Mouse (Mus musculus): Measurements from ENCODE around the gene Ndufa3. TPM values are rescaled to one million over a fixed set of nuclear protein-coding genes. Genes with fewer than 3 reads are reported as not detected.
A peak's percentile ranks its signal among the peaks of the same experiment; 100 is the strongest.

Ndufa3 gene
- polyA plus RNA-seq, 1 experiment from 2014 or later, result 642 TPM

- DNase-seq (ENCODE audit: low spot score) (no peak), ATAC-seq (ENCODE audit: low FRiP score) (no peak)
- no peak overlapping the region for H3K9ac ChIP-seq
- no peaks in the 10 kb centered on the region for H3K27me3 ChIP-seq (ENCODE audit: control insufficient read depth, insufficient read depth, low read length)
- H3K4me2 ChIP-seq (replicated peaks), result no peak overlapping the region
- 23% methylated on average over 2 of the region's 2 CpGs for WGBS
- no peaks in the 10 kb centered on the region for H3K9me3 ChIP-seq (ENCODE audit: control insufficient read depth, low read length)
- H3K27ac ChIP-seq, result no peak overlapping the region
- no peaks in the 10 kb centered on the region for H3K4me1 ChIP-seq (replicated peaks; ENCODE audit: control insufficient read depth, insufficient read depth, low read length)
- H3K4me3 ChIP-seq (replicated peaks; ENCODE audit: low read length), result no peak overlapping the region
- no peaks in the 10 kb centered on the region for H3K36me3 ChIP-seq (replicated peaks; ENCODE audit: control insufficient read depth, insufficient read depth)
These were observed 10.4 kb upstream of the Ndufa3 start for GRCm38 (mm10) chr7:3606798-3607197.

GRCm38 (mm10) chr7:3607391-3607790 is 9.8 kb upstream of the Ndufa3 start:
- no peaks in the 10 kb centered on the region for H3K36me3 ChIP-seq (replicated peaks; ENCODE audit: control insufficient read depth, insufficient read depth)
- H3K4me1 ChIP-seq (replicated peaks; ENCODE audit: control insufficient read depth, insufficient read depth, low read length), result no peaks in the 10 kb centered on the region
- no peak overlapping the region for H3K27ac ChIP-seq
- ATAC-seq (ENCODE audit: low FRiP score) (no peak), DNase-seq (ENCODE audit: low spot score) (no peak)
- 89% methylated on average over 6 of the region's 6 CpGs for whole genome bisulfite sequencing
- no peak overlapping the region for H3K9ac ChIP-seq
- no peak overlapping the region for H3K4me2 ChIP-seq (replicated peaks)
- H3K4me3 ChIP-seq (replicated peaks; ENCODE audit: low read length), result no peak overlapping the region
- no peaks in the 10 kb centered on the region for H3K9me3 ChIP-seq (ENCODE audit: control insufficient read depth, low read length)
- no peaks in the 10 kb centered on the region for H3K27me3 ChIP-seq (ENCODE audit: control insufficient read depth, insufficient read depth, low read length)

GRCm38 (mm10) chr7:3608668-3609067 is 8.5 kb upstream of the Ndufa3 start:
- Histone ChIP-seq H3K4me3 (replicated peaks; ENCODE audit: low read length) (no peak overlapping the region), H3K27me3 (ENCODE audit: control insufficient read depth, insufficient read depth, low read length) (no peaks in the 10 kb centered on the region), H3K27ac (no peak overlapping the region), H3K4me1 (replicated peaks; ENCODE audit: control insufficient read depth, insufficient read depth, low read length) (no peaks in the 10 kb centered on the region), H3K4me2 (replicated peaks) (no peak overlapping the region), H3K9ac (no peak overlapping the region), H3K36me3 (replicated peaks; ENCODE audit: control insufficient read depth, insufficient read depth) (no peaks in the 10 kb centered on the region), H3K9me3 (ENCODE audit: control insufficient read depth, low read length) (no peaks in the 10 kb centered on the region)
- no peak for ATAC-seq (ENCODE audit: low FRiP score)
- WGBS, result 95% methylated on average over 3 of the region's 3 CpGs
- DNase-seq (ENCODE audit: low spot score), result no peak

GRCm38 (mm10) chr7:3609082-3609481 is 8.1 kb upstream of the Ndufa3 start:
- Histone ChIP-seq H3K36me3 (replicated peaks; ENCODE audit: control insufficient read depth, insufficient read depth) (no peaks in the 10 kb centered on the region), H3K4me3 (replicated peaks; ENCODE audit: low read length) (no peak overlapping the region), H3K27me3 (ENCODE audit: control insufficient read depth, insufficient read depth, low read length) (no peaks in the 10 kb centered on the region), H3K9me3 (ENCODE audit: control insufficient read depth, low read length) (no peaks in the 10 kb centered on the region), H3K4me2 (replicated peaks) (no peak overlapping the region), H3K27ac (no peak overlapping the region), H3K9ac (no peak overlapping the region), H3K4me1 (replicated peaks; ENCODE audit: control insufficient read depth, insufficient read depth, low read length) (no peaks in the 10 kb centered on the region)
- DNase-seq (ENCODE audit: low spot score), result no peak
- no peak for ATAC-seq (ENCODE audit: low FRiP score)
- WGBS, result 65% methylated on average over 3 of the region's 3 CpGs

- no peak overlapping the region for H3K27ac ChIP-seq
- WGBS, result 80% methylated on average over 3 of the region's 3 CpGs
- DNase-seq (ENCODE audit: low spot score) (no peak), ATAC-seq (ENCODE audit: low FRiP score) (no peak)
- no peaks in the 10 kb centered on the region for H3K36me3 ChIP-seq (replicated peaks; ENCODE audit: control insufficient read depth, insufficient read depth)
- H3K27me3 ChIP-seq (ENCODE audit: control insufficient read depth, insufficient read depth, low read length), result no peaks in the 10 kb centered on the region
- H3K4me3 ChIP-seq (replicated peaks; ENCODE audit: low read length), result no peak overlapping the region
- no peak overlapping the region for H3K4me2 ChIP-seq (replicated peaks)
- H3K4me1 ChIP-seq (replicated peaks; ENCODE audit: control insufficient read depth, insufficient read depth, low read length), result no peaks in the 10 kb centered on the region
- H3K9me3 ChIP-seq (ENCODE audit: control insufficient read depth, low read length), result no peaks in the 10 kb centered on the region
- no peak overlapping the region for H3K9ac ChIP-seq
These were observed 6.7 kb upstream of the Ndufa3 start for GRCm38 (mm10) chr7:3610437-3610836.

- 87% methylated on average over 13 of the region's 13 CpGs for WGBS
These were observed 6.2 kb upstream of the Ndufa3 start for GRCm38 (mm10) chr7:3611006-3611405.

GRCm38 (mm10) chr7:3614021-3614420 is 3.2 kb upstream of the Ndufa3 start:
- Histone ChIP-seq H3K9ac (no peak overlapping the region), H3K27ac (no peak overlapping the region), H3K9me3 (ENCODE audit: control insufficient read depth, low read length) (no peaks in the 10 kb centered on the region), H3K27me3 (ENCODE audit: control insufficient read depth, insufficient read depth, low read length) (no peaks in the 10 kb centered on the region), H3K36me3 (replicated peaks; ENCODE audit: control insufficient read depth, insufficient read depth) (peaks cover 5% of the 10 kb centered on the region), H3K4me3 (replicated peaks; ENCODE audit: low read length) (no peak overlapping the region), H3K4me1 (replicated peaks; ENCODE audit: control insufficient read depth, insufficient read depth, low read length) (peaks cover 12% of the 10 kb centered on the region), H3K4me2 (replicated peaks) (no peak overlapping the region)
- WGBS, result 85% methylated on average over 3 of the region's 3 CpGs
- ATAC-seq (ENCODE audit: low FRiP score), result no peak
- no peak for DNase-seq (ENCODE audit: low spot score)

More at GRCm38 (mm10) chr7:3611006-3611405, 6.2 kb upstream of the Ndufa3 start:
- Histone ChIP-seq H3K4me1 (replicated peaks; ENCODE audit: control insufficient read depth, insufficient read depth, low read length) (no peaks in the 10 kb centered on the region), H3K4me3 (replicated peaks; ENCODE audit: low read length) (no peak overlapping the region), H3K4me2 (replicated peaks) (no peak overlapping the region), H3K9me3 (ENCODE audit: control insufficient read depth, low read length) (no peaks in the 10 kb centered on the region), H3K27ac (no peak overlapping the region), H3K9ac (no peak overlapping the region), H3K36me3 (replicated peaks; ENCODE audit: control insufficient read depth, insufficient read depth) (no peaks in the 10 kb centered on the region), H3K27me3 (ENCODE audit: control insufficient read depth, insufficient read depth, low read length) (no peaks in the 10 kb centered on the region)
- ATAC-seq (ENCODE audit: low FRiP score), result no peak
- no peak for DNase-seq (ENCODE audit: low spot score)

- DNase-seq (ENCODE audit: low spot score), result no peak
- Histone ChIP-seq H3K27ac (no peak within 1 kb of the TSS), H3K4me1 (replicated peaks; ENCODE audit: control insufficient read depth, insufficient read depth, low read length) (peaks cover 12% of the 10 kb centered on the region), H3K4me3 (replicated peaks; ENCODE audit: low read length) (peak within 1 kb of the TSS; percentile 74), H3K9ac (no peak within 1 kb of the TSS), H3K27me3 (ENCODE audit: control insufficient read depth, insufficient read depth, low read length) (no peaks in the 10 kb centered on the region), H3K9me3 (ENCODE audit: control insufficient read depth, low read length) (no peaks in the 10 kb centered on the region), H3K36me3 (replicated peaks; ENCODE audit: control insufficient read depth, insufficient read depth) (peaks cover 24% of the 10 kb centered on the region), H3K4me2 (replicated peaks) (peak within 1 kb of the TSS; percentile 86)
- WGBS, result 79% methylated on average over 4 of the region's 4 CpGs
- ATAC-seq (ENCODE audit: low FRiP score), result no peak
These were observed 1.1 kb upstream of the Ndufa3 start, which contains the start of gene Oscar for GRCm38 (mm10) chr7:3616057-3616388. Gene Oscar, minus strand, starts transcription at chr7:3616157.

GRCm38 (mm10) chr7:3616389-3617241 is 558 bp upstream of the Ndufa3 start:
- DNase-seq (ENCODE audit: low spot score) (no peak), ATAC-seq (ENCODE audit: low FRiP score) (peak; percentile 3; the same call in 1 of the 2 replicates)
- Histone ChIP-seq H3K36me3 (replicated peaks; ENCODE audit: control insufficient read depth, insufficient read depth) (peaks cover 30% of the 10 kb centered on the region), H3K4me3 (replicated peaks; ENCODE audit: low read length) (peak overlapping the region; percentile 74), H3K9me3 (ENCODE audit: control insufficient read depth, low read length) (no peaks in the 10 kb centered on the region), H3K4me1 (replicated peaks; ENCODE audit: control insufficient read depth, insufficient read depth, low read length) (peaks cover 12% of the 10 kb centered on the region), H3K4me2 (replicated peaks) (peak overlapping the region; percentile 86), H3K27ac (no peak overlapping the region), H3K9ac (no peak overlapping the region), H3K27me3 (ENCODE audit: control insufficient read depth, insufficient read depth, low read length) (no peaks in the 10 kb centered on the region)
- 42% methylated on average over 6 of the region's 6 CpGs for WGBS
